Mouse (Mus musculus) ES-E14 (cell line): ENCODE measurements at regions not wholly inside any gene's neighbourhood (a gene's known extent, or its start where the extent isn't known, plus 50 kb on each side); places are given as distances from the start of the nearest gene placed in this dataset.

Source experiments
- HCFC1 ChIP-seq: IDR thresholded peaks from 2 replicates; pipeline ENCODE4 v1.6.1; 2012; ENCODE audit warnings: low read length, inconsistent platforms, borderline replicate concordance; ENCODE audit not compliant: insufficient read depth
- MAFK ChIP-seq: IDR thresholded peaks from 2 replicates; pipeline ENCODE4 v1.6.1; 2014; ENCODE audit warnings: mild to moderate bottlenecking, low read depth, low read length, inconsistent platforms; ENCODE audit not compliant: insufficient read depth
- ZC3H11A ChIP-seq: IDR thresholded peaks from 2 replicates; pipeline ENCODE4 v1.6.1; 2012; ENCODE audit warnings: low read depth, mild to moderate bottlenecking, inconsistent platforms, low read length, borderline replicate concordance
- ZNF384 ChIP-seq: IDR thresholded peaks from 2 replicates; pipeline ENCODE4 v1.6.1; 2012; ENCODE audit warnings: low read depth, low read length, inconsistent platforms

DNA sequence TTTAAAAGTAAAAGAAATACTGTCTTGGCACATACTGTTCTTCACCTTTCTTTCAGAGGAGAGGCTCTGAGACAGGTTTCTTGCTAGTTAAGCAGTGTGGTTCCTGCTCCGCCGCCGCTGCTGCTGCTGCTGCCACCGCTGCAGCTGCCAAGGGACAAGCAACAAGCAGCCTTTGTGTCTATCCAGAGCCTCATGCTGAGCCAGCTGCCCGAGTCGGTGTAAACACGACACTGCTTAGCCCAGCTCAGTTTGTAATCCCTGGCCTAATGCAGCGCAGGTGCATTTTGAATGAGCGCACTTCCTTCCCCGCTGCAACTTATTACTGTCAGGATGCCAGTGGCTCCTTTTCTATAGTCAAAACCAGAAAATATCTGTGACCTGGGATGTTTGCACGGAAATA is 97.1 kb upstream of the Zcchc13 start:
- TF ChIP-seq ZNF384: no peak
- no peak for TF ChIP-seq HCFC1
- TF ChIP-seq MAFK: no peak
- TF ChIP-seq ZC3H11A: no peak
